Mouse (Mus musculus) gonadal fat pad, adult 2 months (tissue): Measurements from ENCODE around the gene Cntnap3. TPM values are rescaled to one million over a fixed set of nuclear protein-coding genes. Genes with fewer than 3 reads are reported as not detected.
"Not testable (repeated sequence)": the region's sequence is repeated elsewhere in the genome, so short reads cannot be mapped to it uniquely, and the experiment has no call there.

ENCODE experiments used
- DNase-seq: peaks from one replicate; pipeline ENCODE4 v3.0.0-alpha.2; 2012; ENCODE audit warnings: low read depth
- polyA plus RNA-seq: library from polyadenylated mRNA; depleted of rRNA; stranded (reverse); fragments of >200 nt; gene quantifications from 2 replicates; pipeline ENCODE4 v1.2.3, GENCODE M21; 2012; rRNA removed

Cntnap3 gene
- polyA plus RNA-seq: 1.1 and 1.5 TPM in 2 replicates

GRCm38 (mm10) chr13:64903585-64904208 lies at the start of gene Cntnap3:
Gene Cntnap3 (minus strand): TSS chr13:64903955.
- DNase-seq: no peak

DNA sequence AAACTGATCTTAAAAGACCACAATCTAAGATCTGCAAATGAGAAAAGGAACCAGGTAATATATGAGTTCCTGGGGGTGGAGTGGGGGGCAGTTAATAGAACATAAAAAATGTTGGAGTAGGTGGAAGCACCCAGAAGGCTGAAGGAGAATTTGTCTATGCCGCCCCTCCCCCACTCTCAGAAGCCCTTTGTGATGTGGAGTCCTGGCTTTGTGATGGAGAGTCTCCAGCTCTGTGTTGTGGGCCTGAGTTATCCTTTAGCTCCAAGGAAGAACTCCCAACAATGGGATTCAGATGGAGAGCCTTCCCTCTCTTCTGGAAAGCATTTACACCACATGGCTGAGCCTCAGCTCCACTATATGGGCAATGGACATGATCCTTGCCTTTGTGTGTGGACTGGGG lies 13.4 kb upstream of the Cntnap3 start, which contains the start of gene Spata31:
TSS of gene Spata31 (plus strand) at position 216 of the 400 bp plus-strand sequence.
- no peak for DNase-seq

- DNase-seq: no peak
Observed at GRCm38 (mm10) chr13:64903132-64903531, 623 bp downstream of the Cntnap3 start.

DNA sequence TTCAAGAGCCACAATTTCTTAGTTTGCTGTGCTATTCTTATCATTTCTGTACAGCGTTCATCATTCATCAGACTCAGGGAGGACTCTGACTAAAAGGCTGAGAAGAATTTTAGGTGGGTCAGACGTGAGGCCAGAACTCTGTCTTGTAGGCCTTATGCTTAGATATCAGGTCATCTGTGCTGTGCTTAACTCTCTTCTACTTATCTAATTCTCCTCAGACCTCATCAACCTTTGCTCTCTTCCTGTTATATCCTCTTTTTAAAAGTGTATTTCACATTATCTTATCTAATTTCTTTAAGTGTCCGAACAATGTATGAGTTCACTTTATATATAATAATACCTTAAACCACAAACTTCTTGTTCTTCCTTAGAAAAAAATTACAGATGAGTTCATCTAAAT lies 38.4 kb downstream of the Cntnap3 start:
- DNase-seq: no peak

DNA sequence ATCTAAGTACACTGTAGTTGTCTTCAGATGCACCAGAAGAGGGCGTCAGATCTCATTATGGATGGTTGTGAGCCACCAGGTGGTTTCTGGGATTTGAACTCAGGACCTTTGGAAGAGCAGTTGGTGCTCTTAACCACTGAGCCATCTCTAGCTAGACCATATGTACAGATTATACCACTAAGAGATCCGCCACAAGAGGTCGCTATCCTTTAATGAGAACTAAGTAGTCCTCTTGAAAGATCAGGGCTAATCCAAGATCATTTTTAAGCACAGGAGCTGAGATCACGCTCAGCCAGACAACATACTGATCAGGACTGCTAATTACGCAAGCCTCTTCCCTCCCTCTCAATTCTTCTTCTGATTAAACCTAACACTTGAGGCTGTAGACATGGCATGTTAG lies 78.9 kb downstream of the Cntnap3 start:
- not testable (repeated sequence) for DNase-seq

GRCm38 (mm10) chr13:64745383-64745782 lies 158.4 kb downstream of the Cntnap3 start:
- DNase-seq: no peak

GRCm38 (mm10) chr13:64732244-64732643 lies 171.5 kb downstream of the Cntnap3 start:
- no peak for DNase-seq

- no peak for DNase-seq
Observed at GRCm38 (mm10) chr13:64716791-64717190, 187.0 kb downstream of the Cntnap3 start.

DNA sequence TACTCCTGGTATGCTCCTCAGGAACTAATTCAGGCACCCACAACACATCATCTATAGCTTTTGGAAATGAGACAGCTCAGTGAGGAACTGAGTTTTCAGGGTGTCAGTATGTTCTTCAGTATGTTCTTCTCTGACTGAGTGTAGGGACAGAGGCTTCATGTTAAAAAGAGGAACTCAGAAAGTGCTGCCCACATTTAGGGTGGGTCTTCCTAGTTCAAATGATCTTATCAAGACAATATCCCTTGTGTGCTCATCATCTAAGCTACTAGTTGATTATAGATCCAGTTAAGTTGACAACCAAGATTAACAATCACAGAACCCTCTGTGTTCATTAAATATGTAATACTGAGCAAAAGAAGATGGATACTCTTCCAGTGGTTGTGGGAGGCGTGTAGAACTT lies 211.3 kb downstream of the Cntnap3 start:
- DNase-seq: no peak

Other genes with a start within 250 kb of the Cntnap3 start
- gene Spata31, start 13.5 kb upstream of the Cntnap3 start, polyA plus RNA-seq: 0.03 and 0.16 TPM in 2 replicates
- gene Spata31d1c, start 129.1 kb upstream of the Cntnap3 start, polyA plus RNA-seq: 0.09 TPM in 1 of 2 replicates, not detected in the other
- gene Prss47, start 148.8 kb upstream of the Cntnap3 start, polyA plus RNA-seq: 0.10 TPM in 1 of 2 replicates, not detected in the other
- gene Mfsd14b, start 209.0 kb upstream of the Cntnap3 start, polyA plus RNA-seq: 20.8 and 23.8 TPM in 2 replicates
- not detected in 2 replicates for gene Olfr465-ps1, start 234.1 kb upstream of the Cntnap3 start, polyA plus RNA-seq
- gene Olfr466, start 246.3 kb upstream of the Cntnap3 start, polyA plus RNA-seq: not detected in 2 replicates